Mouse (Mus musculus) cerebellum, adult 2 months (tissue): ENCODE results near the gene Cct2.

Experiments
- CTCF ChIP-seq: fragments of 200-500 bp; IDR thresholded peaks from 2 replicates; pipeline ENCODE4 v1.5.1; 2011; ENCODE audit warnings: low read depth, mild to moderate bottlenecking, control low read depth, low read length, moderate library complexity, borderline replicate concordance; ENCODE audit not compliant: insufficient read depth
- POLR2A ChIP-seq: fragments of 200-500 bp; IDR thresholded peaks from 2 replicates; pipeline ENCODE4 v1.6.1; 2011; ENCODE audit warnings: low read length, control low read depth, borderline replicate concordance; ENCODE audit not compliant: insufficient read depth

- TF ChIP-seq POLR2A (no peak), CTCF (no peak)
These were observed 7.9 kb downstream of the Cct2 start for GRCm38 (mm10) chr10:117055668-117056067.
